Mouse (Mus musculus): ENCODE measurements around the gene Pgap3.

- no peak for TF ChIP-seq CTCF (IDR thresholded peaks at IDR 0.05; ENCODE audit: borderline replicate concordance, insufficient read depth, low read depth, low read length)
- no peak for TF ChIP-seq POLR2A (IDR thresholded peaks at IDR 0.05; ENCODE audit: borderline replicate concordance, insufficient read depth, low read length)
Measured at GRCm38 (mm10) chr11:98385638-98386585, 14.4 kb downstream of the Pgap3 start, which contains the start of gene Pnmt.
